Mouse (Mus musculus): ENCODE data around the gene Nnat. TPM values are rescaled to one million over a fixed set of nuclear protein-coding genes. Genes with fewer than 3 reads are reported as not detected.

Gene Nnat
- total and polyA plus RNA-seq, 3 experiments: 0.29 to 6.0 (median 0.39) TPM

GRCm38 (mm10) chr2:157601435-157601839 lies 41.6 kb downstream of the Nnat start:
- intact Hi-C loops (cut with DNase I): loop anchor here (10.0 kb wide), 2 partner anchors 383 to 743 kb away; no protein-coding TSS in a partner anchor
- Histone ChIP-seq H3K27ac (no peak overlapping the region), H3K27me3 (ENCODE audit: control insufficient read depth, insufficient read depth, low read length) (no peaks in the 10 kb centered on the region), H3K4me3 (no peak overlapping the region), H3K36me3 (ENCODE audit: control insufficient read depth, insufficient read depth, low read length) (no peaks in the 10 kb centered on the region), H3K4me1 (ENCODE audit: control insufficient read depth, insufficient read depth, low read length) (peaks cover 2% of the 10 kb centered on the region; the same call in 1 of the 2 replicates), H3K79me2 (replicated peaks; ENCODE audit: control insufficient read depth, insufficient read depth, low read length) (no peaks in the 10 kb centered on the region), H3K9ac (ENCODE audit: low read depth, low read length) (no peak overlapping the region)
- TF ChIP-seq POLR2A (IDR thresholded peaks at IDR 0.05; ENCODE audit: insufficient read depth, low read depth, low read length) (no peak), CTCF (IDR thresholded peaks at IDR 0.05) (no peak), EP300 (IDR thresholded peaks at IDR 0.05; ENCODE audit: insufficient read depth, low read depth, low read length) (no peak)
- DNase-seq: peak in 1 of 2 experiments; percentile 7
- 21% methylated on average over 6 of the region's 6 CpGs for WGBS

GRCm38 (mm10) chr2:157605025-157605675 lies 45.3 kb downstream of the Nnat start:
- Histone ChIP-seq H3K4me1 (ENCODE audit: control insufficient read depth, insufficient read depth, low read length) (peaks cover 2% of the 10 kb centered on the region; the same call in 1 of the 2 replicates), H3K79me2 (replicated peaks; ENCODE audit: control insufficient read depth, insufficient read depth, low read length) (no peaks in the 10 kb centered on the region)
- intact Hi-C loops (cut with DNase I): loop anchor here (1.0 to 10.0 kb wide), 3 partner anchors 380 to 740 kb away; no protein-coding TSS in a partner anchor

GRCm38 (mm10) chr2:157607542-157608236 lies 47.8 kb downstream of the Nnat start:
- TF ChIP-seq EP300 (IDR thresholded peaks at IDR 0.05; ENCODE audit: insufficient read depth, low read depth, low read length) (no peak), CTCF (IDR thresholded peaks at IDR 0.05) (no peak), POLR2A (IDR thresholded peaks at IDR 0.05; ENCODE audit: insufficient read depth, low read depth, low read length) (no peak)
- H3K27ac ChIP-seq: no peak overlapping the region
- 67% methylated on average over 9 of the region's 9 CpGs for WGBS
- no peak overlapping the region for H3K4me3 ChIP-seq
- H3K36me3 ChIP-seq (ENCODE audit: control insufficient read depth, insufficient read depth, low read length): no peaks in the 10 kb centered on the region
- no peaks in the 10 kb centered on the region for H3K79me2 ChIP-seq (replicated peaks; ENCODE audit: control insufficient read depth, insufficient read depth, low read length)
- intact Hi-C loops (cut with DNase I): loop anchor here (10.0 kb wide), 2 partner anchors 377 to 737 kb away; no protein-coding TSS in a partner anchor
- DNase-seq: no peak
- no peaks in the 10 kb centered on the region for H3K27me3 ChIP-seq (ENCODE audit: control insufficient read depth, insufficient read depth, low read length)
- no peak overlapping the region for H3K9ac ChIP-seq (ENCODE audit: low read depth, low read length)
- no peaks in the 10 kb centered on the region for H3K4me1 ChIP-seq (ENCODE audit: control insufficient read depth, insufficient read depth, low read length)

More at GRCm38 (mm10) chr2:157605025-157605675, 45.3 kb downstream of the Nnat start:
- DNase-seq: peak; percentile 62 to 83
- Histone ChIP-seq H3K36me3 (ENCODE audit: control insufficient read depth, insufficient read depth, low read length) (no peaks in the 10 kb centered on the region), H3K27ac (no peak overlapping the region), H3K9ac (ENCODE audit: low read depth, low read length) (no peak overlapping the region), H3K4me3 (no peak overlapping the region), H3K27me3 (ENCODE audit: control insufficient read depth, insufficient read depth, low read length) (no peaks in the 10 kb centered on the region)
- TF ChIP-seq EP300 (IDR thresholded peaks at IDR 0.05; ENCODE audit: insufficient read depth, low read depth, low read length) (0 out of 2 replicates have a peak, but pooled peaks have one; percentile 14), POLR2A (IDR thresholded peaks at IDR 0.05; ENCODE audit: insufficient read depth, low read depth, low read length) (no peak), CTCF (IDR thresholded peaks at IDR 0.05) (0 out of 2 replicates have a peak, but pooled peaks have one; percentile 100)
- WGBS: 6% methylated on average over 18 of the region's 18 CpGs

- no peaks in the 10 kb centered on the region for H3K36me3 ChIP-seq (ENCODE audit: control insufficient read depth, insufficient read depth, low read length)
- intact Hi-C loops (cut with DNase I): no loop called here
- DNase-seq: no peak
- H3K9ac ChIP-seq (ENCODE audit: low read depth, low read length): no peak overlapping the region
- H3K79me2 ChIP-seq (replicated peaks; ENCODE audit: control insufficient read depth, insufficient read depth, low read length): no peaks in the 10 kb centered on the region
- no peak for TF ChIP-seq POLR2A (IDR thresholded peaks at IDR 0.05; ENCODE audit: insufficient read depth, low read depth, low read length)
- TF ChIP-seq CTCF (IDR thresholded peaks at IDR 0.05): no peak
- TF ChIP-seq EP300 (IDR thresholded peaks at IDR 0.05; ENCODE audit: insufficient read depth, low read depth, low read length): no peak
- no peaks in the 10 kb centered on the region for H3K27me3 ChIP-seq (ENCODE audit: control insufficient read depth, insufficient read depth, low read length)
- H3K4me1 ChIP-seq (ENCODE audit: control insufficient read depth, insufficient read depth, low read length): no peaks in the 10 kb centered on the region
- no peak overlapping the region for H3K4me3 ChIP-seq
- no peak overlapping the region for H3K27ac ChIP-seq
- WGBS: 78% methylated on average over 3 of the region's 3 CpGs
These were observed 51.9 kb downstream of the Nnat start for GRCm38 (mm10) chr2:157611735-157612134.

Small RNAs within 50 kb of the gene (microRNA-seq; reads per million reads assigned to microRNA genes)
- 0 reads per million in 2 experiments for gene Gm23134

Other genes starting within 250 kb of the Nnat start
- not detected for gene Ghrh, start 212.6 kb upstream of the Nnat start, total RNA-seq (2021)
- not detected in 2 replicates for gene Ghrh, start 212.6 kb upstream of the Nnat start, polyA plus RNA-seq (2012; rRNA removed)
- gene Manbal, start 192.5 kb upstream of the Nnat start, total RNA-seq (2021): 10 to 100 TPM; 14.5 to 20.1 TPM
- gene Manbal, start 192.5 kb upstream of the Nnat start, polyA plus RNA-seq (2012; rRNA removed): 42.6 and 44.2 TPM in 2 replicates
- gene Src, start 141.6 kb upstream of the Nnat start, total RNA-seq (2021): 1 to 10 TPM; 4.0 to 4.1 TPM
- 5.4 and 5.8 TPM in 2 replicates for gene Src, start 141.6 kb upstream of the Nnat start, polyA plus RNA-seq (2012; rRNA removed)
- 10 to 100 TPM; 54.3 to 55.6 TPM for gene Blcap, start 11.2 kb downstream of the Nnat start, total RNA-seq (2021)
- 62.4 and 93.3 TPM in 2 replicates for gene Blcap, start 11.2 kb downstream of the Nnat start, polyA plus RNA-seq (2012; rRNA removed)
- gene Ctnnbl1, start 177.3 kb downstream of the Nnat start, total RNA-seq (2021): 10 to 100 TPM; 10.1 to 10.7 TPM
- 6.7 and 23.3 TPM in 2 replicates for gene Ctnnbl1, start 177.3 kb downstream of the Nnat start, polyA plus RNA-seq (2012; rRNA removed)